Mouse (Mus musculus) megakaryocyte, embryonic 14.5 days (primary cell): ENCODE measurements around the gene Opcml.

Source experiments
- FLI1 ChIP-seq: IDR thresholded peaks from 2 replicates; pipeline ENCODE4 v1.6.1; 2012; ENCODE audit warnings: low read length, inconsistent platforms, mixed read lengths
- GATA1 ChIP-seq: IDR thresholded peaks from 3 replicates; pipeline ENCODE4 v1.6.1; 2012; ENCODE audit warnings: mixed read lengths, low read length, inconsistent platforms, borderline replicate concordance

GRCm38 (mm10) chr9:28618186-28618892 is 827.8 kb downstream of the Opcml start:
- TF ChIP-seq GATA1 (no peak), FLI1 (no peak)
